Mouse (Mus musculus) left cerebral cortex, postnatal 25 days (tissue): ENCODE data around the gene Klhl29. TPM values are rescaled to one million over a fixed set of nuclear protein-coding genes. Genes with fewer than 3 reads are reported as not detected.

Experiments used
- DNase-seq, 2 experiments: peaks; one replicate each; pipeline ENCODE4 v3.0.0; 2022; ENCODE audit warnings: low spot score in 2 of 2, mixed read lengths in 1 of 2
- intact Hi-C: fragments of 180-260 bp; cut with DNase I; formaldehyde crosslinking; loops from one replicate; pipeline ENCODE4 v1.15.1; 2025
- total RNA-seq, 2 experiments: library from RNA; stranded (reverse); gene quantifications; 2 replicates each; pipeline ENCODE4 v1.2.3; 2021

Gene Klhl29
- total RNA-seq, 2 experiments from 2014 or later: 43.8 to 46.2 TPM

GRCm38 (mm10) chr12:5207172-5207571 lies 168.3 kb downstream of the Klhl29 start:
- DNase-seq: no peak
- intact Hi-C loops: no loop called here

DNA sequence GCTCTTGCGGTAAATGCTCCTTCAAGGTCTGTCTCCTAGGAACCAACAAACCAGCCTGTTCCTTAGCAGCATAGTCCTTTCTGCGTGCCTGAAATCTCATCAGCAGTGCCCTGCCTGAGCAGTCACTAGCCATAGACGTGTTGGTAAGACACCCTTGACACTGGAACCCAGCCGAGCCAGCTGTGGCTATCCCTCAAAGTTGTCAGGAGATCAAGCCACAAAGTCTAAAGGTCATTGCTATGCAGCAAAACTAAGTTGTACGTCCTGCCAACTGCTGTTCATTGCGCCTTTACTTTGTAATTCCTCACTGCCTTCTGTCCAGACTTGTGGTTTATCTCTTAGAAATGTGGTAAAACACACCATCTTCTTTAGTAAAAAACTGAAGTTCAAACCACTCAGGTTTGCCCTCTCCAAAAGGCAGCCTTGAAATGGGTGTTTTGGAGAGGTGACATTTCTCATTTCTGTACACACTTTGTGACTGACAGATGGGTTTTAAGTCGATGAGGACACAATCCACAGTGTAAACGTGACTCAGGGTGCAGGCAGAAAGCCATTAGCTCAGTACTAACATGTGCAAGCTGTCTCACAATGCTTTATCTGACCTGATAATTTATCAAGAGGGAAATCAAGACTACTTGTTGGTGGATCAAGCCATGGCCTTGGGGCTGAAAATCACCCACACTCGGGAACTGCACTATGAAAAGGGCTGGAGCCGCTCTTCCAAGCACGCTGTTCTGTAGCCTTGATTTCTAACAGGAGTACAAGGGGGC lies 171.2 kb downstream of the Klhl29 start:
- no peak for DNase-seq
- intact Hi-C loops: no loop called here

GRCm38 (mm10) chr12:5203385-5203784 lies 172.1 kb downstream of the Klhl29 start:
- DNase-seq: peak in 1 of 2 experiments; percentile 55
- intact Hi-C loops: no loop called here

GRCm38 (mm10) chr12:5198254-5198653 lies 177.2 kb downstream of the Klhl29 start:
- intact Hi-C loops: no loop called here
- DNase-seq: no peak

DNA sequence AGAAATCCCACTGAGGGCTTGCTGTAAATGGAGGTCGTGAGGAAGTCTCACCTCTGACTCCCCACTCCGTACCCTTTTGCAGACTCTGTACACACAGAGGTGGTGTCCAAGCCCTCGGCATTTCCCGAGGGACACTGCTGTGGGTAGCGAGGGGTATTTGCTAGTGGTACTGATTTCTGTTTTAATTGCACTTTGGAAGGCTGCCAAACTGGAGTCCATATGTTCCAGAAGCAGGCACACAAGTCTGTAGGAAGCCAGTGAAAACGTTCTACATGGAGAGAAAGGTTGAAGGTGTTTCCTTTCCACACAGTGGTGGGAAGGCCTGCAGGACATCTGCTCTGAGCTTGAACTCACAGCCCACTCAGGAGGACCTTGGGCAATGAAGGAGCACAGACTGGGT lies 181.3 kb downstream of the Klhl29 start:
- intact Hi-C loops: no loop called here

GRCm38 (mm10) chr12:5192380-5192718 lies 183.1 kb downstream of the Klhl29 start:
- intact Hi-C loops: no loop called here
- DNase-seq: no peak

More for the DNA sequence above, 181.3 kb downstream of the Klhl29 start:
- DNase-seq: no peak

GRCm38 (mm10) chr12:5191628-5192379 lies 183.7 kb downstream of the Klhl29 start:
- intact Hi-C loops: no loop called here
- DNase-seq: no peak

GRCm38 (mm10) chr12:5191206-5191605 lies 184.3 kb downstream of the Klhl29 start:
- intact Hi-C loops: no loop called here
- no peak for DNase-seq

DNA sequence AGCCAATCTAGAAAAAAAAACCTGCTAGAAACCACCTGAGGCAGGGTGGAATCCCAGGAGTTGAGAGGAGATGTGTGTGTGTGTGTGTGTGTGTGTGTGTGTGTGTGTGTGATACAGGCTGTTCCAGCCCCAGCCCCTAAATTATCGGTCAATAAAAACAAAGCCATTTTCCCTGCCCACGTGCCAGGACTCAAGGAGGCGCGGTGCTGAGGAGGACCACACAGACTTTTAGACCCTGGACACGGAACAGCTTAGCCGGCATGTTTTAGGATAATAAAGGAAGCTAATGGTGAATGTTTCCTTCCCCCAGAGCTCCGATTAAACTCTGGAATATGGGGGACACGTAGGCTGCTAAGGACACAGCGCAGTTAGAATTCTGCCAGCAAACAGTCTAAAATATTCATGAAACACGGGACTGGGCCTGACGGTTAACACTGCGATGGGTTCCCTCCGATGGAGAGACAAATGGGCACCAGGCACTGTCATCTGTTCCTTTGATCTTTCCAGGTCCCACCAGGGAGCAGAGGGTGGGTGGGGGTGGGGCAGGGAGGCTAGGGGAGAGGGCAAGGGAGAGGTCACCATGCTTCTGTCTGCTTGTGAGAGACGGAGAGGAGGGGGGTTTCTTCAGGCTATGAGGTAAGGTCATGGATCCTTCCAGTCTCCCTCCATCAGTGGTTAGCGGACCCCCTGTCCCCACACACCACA lies 185.9 kb downstream of the Klhl29 start:
- intact Hi-C loops: no loop called here
- no peak for DNase-seq

DNA sequence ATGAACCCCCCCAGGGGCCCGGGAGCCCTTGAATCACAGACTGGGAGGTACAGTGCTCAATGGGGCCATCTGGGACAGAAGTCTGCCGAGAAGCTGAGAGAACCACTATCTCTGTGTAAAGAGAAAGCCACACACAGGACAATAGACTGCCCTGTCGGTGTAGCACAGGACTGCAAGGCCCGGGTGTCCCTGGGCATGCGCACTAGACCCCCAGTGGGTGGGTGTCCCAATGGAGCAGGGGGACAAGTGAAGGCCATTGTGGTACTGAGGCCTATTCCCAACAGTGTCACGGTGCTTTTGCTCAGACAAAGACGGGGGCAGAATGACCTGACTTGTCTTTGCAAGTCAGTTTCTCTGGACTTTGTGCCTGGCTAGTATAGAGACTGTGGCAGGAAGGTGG lies 186.6 kb downstream of the Klhl29 start:
- intact Hi-C loops: no loop called here
- no peak for DNase-seq

DNA sequence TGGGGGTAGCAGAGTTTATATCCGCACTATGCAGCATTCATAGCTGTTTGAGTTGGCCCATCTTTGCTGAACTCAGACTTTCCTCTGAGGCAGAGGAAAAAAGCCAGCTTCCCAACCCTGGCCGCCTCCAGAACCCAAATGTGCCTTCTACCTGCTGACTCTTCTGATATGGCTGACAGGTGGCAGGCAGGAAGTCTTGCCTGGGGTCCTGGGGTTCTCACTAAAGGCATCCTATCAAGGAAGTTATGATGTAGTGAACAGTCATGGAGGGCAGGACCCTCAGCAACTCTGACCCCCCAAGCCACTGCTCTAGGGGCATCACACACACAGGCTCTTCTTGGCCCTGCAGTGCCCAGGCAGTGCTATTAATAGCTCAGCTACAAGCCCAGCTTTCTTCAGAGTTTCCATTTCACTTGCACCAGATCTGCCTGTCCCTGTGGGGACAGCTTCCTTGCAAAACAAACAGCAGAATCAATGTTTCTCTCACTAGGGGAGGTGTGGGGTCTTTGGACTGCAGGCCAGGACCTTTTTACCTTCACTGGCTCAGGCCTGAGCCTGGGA lies 187.6 kb downstream of the Klhl29 start:
- intact Hi-C loops: no loop called here
- no peak for DNase-seq

DNA sequence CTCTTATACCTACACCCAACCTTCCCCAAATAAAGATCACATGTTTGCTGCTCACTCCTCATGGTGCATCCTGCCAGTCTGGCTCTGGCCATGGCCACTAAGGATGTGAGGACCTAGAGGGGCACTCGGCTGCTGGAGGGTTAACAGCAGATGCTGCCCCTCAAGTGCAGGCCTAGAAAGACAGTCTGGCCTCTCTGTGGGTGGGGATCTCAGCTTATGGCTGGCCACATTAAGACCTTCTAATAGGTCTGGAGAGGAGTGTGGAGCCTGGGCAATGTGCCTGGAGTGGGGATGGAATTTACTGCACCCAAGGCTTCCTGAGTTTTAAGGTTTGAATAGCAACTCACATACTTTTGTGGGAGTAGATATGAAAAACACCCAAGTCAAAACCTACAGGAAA lies 188.8 kb downstream of the Klhl29 start:
- DNase-seq: no peak
- intact Hi-C loops: no loop called here

DNA sequence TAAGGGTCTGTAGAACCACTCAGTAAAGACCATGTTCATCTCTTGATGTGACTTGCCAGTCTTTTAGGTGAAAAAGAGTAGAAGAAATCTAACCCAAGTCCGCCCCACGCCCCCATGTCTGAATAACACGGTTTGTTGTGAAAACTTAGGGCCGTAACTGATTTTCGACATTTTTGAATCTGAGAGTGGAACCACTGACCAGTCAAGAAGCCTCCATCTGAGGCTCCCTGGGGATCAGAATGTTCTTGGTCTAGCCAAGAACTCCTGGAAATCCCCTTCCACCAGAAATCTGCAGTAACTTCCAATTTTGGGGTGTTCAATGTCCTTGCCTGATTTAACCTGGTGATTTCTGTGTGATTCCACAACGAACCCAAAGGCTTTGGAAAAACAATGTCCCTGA lies 189.9 kb downstream of the Klhl29 start:
- no peak for DNase-seq
- intact Hi-C loops: no loop called here

- no peak for DNase-seq
- intact Hi-C loops: no loop called here
These were observed 192.9 kb downstream of the Klhl29 start for GRCm38 (mm10) chr12:5182586-5182985.

DNA sequence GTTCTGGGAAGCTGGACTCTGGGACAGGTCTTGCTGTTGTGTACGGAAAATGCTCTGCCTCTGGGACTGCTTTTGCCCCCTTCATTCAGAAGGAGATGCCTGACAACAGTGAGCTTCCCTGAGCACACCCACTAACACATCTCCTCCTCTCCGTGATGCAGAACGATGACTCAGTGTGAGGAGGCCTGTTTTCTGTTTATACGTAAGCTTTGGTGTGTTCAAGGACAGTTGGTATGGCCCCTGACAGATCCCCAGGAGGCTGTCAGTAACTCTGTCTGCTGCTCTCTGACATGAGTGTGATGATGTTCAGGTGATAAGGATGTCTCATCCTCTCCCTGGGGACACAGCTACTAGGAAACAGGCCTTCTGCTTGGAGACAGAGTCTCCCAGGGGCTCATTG lies 193.3 kb downstream of the Klhl29 start:
- intact Hi-C loops: no loop called here
- peak in 1 of 2 experiments; percentile 81 for DNase-seq

DNA sequence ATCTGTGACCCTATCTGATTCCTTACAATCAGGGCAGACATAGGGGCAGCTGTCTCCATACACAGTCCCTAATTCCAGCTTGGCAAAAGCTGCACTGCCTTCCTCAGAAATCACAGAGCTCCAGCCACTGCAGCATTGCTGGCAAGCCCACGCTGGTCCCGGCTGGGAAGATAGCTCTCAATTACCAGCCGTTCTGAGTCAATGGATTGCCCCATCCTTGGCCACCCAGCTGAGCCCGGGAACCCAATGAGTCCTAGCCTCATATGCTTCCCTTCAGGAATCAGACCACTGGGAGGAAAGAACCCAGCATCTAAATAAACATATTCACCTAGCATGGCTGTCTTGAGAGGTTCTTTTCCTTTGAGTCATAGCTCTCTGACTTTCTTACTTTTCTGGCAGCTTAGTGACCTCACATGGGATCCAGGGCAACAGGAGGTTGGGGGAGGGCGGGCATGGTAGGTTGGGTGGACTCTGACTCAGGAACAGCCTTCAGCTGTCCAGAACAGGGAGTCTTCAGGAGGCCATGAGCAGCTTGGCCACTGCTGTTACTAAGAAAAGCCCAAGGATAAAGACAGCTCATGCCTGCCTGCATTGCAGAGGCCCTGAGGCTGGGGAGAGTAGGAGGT lies 198.7 kb downstream of the Klhl29 start:
- intact Hi-C loops: no loop called here
- DNase-seq: no peak

DNA sequence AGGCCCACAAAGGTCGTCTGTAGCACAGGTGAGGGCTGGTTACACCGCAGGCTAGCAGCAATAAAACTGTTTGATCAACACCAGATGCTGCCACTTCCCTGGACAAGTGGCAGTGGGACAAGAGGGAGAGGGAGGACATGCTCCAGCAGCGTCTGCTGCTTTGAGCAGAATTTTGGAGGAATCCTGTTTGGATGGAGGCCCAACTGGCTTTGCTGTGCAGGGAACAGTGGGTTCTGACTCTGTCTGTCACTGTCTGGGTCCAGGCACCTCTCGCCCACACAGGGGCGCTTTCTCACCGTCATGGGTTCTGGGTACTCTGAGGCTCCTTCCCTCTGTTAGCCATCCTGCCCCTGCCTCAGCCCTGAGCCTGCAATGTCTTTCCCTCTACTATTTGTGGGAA lies 209.3 kb downstream of the Klhl29 start:
- no peak for DNase-seq
- intact Hi-C loops: no loop called here

DNA sequence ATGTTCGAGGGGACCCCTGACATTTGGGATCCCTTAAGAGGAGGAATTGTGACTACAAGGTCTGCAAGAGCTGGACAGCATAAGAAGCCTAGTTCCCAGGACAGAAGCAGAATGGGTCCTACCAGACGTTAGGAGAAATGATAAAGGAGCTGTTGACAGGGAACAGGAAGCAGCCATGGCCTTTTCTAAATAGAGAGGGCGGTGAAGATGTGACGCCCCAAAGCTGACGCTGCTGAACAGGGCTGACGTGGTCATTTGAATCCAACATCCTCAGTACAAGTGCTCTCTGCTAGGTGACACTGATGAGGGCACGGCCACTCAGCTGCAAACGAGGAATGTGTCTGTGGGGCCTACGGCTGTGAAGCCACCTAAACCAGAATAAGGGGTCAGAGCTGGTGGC lies 210.1 kb downstream of the Klhl29 start:
- no peak for DNase-seq
- intact Hi-C loops: no loop called here

DNA sequence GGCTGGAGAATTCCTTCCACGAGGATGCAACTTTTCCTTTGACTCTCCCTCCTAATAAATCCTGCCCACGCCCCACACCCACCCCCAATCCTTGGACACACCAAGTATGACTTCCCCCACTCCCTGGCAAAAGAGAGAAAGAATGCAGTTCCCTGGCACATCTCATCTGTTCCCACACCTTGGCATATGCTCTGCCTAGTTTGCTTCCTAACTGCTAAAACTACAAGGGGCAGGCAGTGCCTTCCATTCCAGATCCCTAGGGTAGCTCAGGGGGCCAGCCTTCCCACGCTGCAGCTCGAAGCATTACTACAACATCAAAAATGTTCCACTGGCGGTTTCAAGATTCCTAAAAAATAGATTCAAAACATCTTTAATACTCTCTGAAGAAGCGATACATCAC lies 212.8 kb downstream of the Klhl29 start:
- intact Hi-C loops: no loop called here
- DNase-seq: peak in 1 of 2 experiments; percentile 81

- intact Hi-C loops: no loop called here
- DNase-seq: no peak
These were observed 213.9 kb downstream of the Klhl29 start for GRCm38 (mm10) chr12:5161631-5162030.
